Comparison of ENCODE assay signal across 9 mouse cellular contexts in genomic region chr14:25493301-25494241, GRCm38 (mm10). TPM values are rescaled to one million over a fixed set of nuclear protein-coding genes. Genes with fewer than 3 reads are reported as not detected.
DNase-seq lines count a peak whose midpoint lies in the region; ATAC-seq lines count a peak whose summit lies in the region.
"Had no signal": no experiment of that assay in that cellular context is flagged by ENCODE, and none has a peak within 500 bp of the region (broad histone marks: within the 10 kb centered on the region; RNA-seq: fewer than 3 reads in every experiment).

No protein-coding gene starts in this region.

- no peak overlapping the region for H3K4me3 ChIP-seq in embryonic facial prominence, embryonic 10.5 days
- no peak overlapping the region for H3K4me3 ChIP-seq in hindbrain, embryonic 15.5 days

- peak; percentile 67 to 68 for DNase-seq in right cerebral cortex, postnatal 10 days (ENCODE audit: low spot score in 2 of 2)
- no peak for DNase-seq in right cerebral cortex, postnatal 14 days
- no peak for DNase-seq in embryonic facial prominence, embryonic 10.5 days (ENCODE audit: low spot score)
- peak; percentile 46 to 48 for DNase-seq in layer of hippocampus, postnatal 25 days (ENCODE audit: extremely low spot score in 1 of 2, low spot score in 1 of 2)
- DNase-seq in retina, embryonic 14.5 days (ENCODE audit: low spot score): peak; percentile 49
- DNase-seq in yolk sac, embryonic 10.5 days (ENCODE audit: low spot score): no peak
- DNase-seq in lung, postnatal 25 days (ENCODE audit: low spot score): no peak
- DNase-seq: lung, embryonic 14.5 days had no signal

- peak overlapping the region; percentile 42; the same call in 1 of the 2 replicates for H3K27ac ChIP-seq in embryonic facial prominence, embryonic 10.5 days (replicated peaks)
- peak overlapping the region; percentile 68 for H3K27ac ChIP-seq in hindbrain, embryonic 15.5 days (replicated peaks)

- H3K4me2 ChIP-seq in hindbrain, embryonic 15.5 days: peak overlapping the region; percentile 17
- H3K4me2 ChIP-seq: lung, embryonic 14.5 days had no signal

- no peaks in the 10 kb centered on the region for H3K9me3 ChIP-seq in embryonic facial prominence, embryonic 10.5 days
- no peaks in the 10 kb centered on the region for H3K9me3 ChIP-seq in hindbrain, embryonic 15.5 days

- 0 out of 2 replicates have a peak overlapping the region, but pooled peaks have one; percentile 5 for H3K9ac ChIP-seq in hindbrain, embryonic 15.5 days
- H3K9ac ChIP-seq: lung, embryonic 14.5 days had no signal

- no peaks in the 10 kb centered on the region for H3K36me3 ChIP-seq in embryonic facial prominence, embryonic 10.5 days (replicated peaks)
- H3K36me3 ChIP-seq in hindbrain, embryonic 15.5 days: no peaks in the 10 kb centered on the region

- WGBS in embryonic facial prominence, embryonic 10.5 days: 83% methylated on average over 22 of the region's 22 CpGs
- WGBS in hindbrain, embryonic 15.5 days: 24% methylated on average over 22 of the region's 22 CpGs

- peaks cover 93% of the 10 kb centered on the region for H3K4me1 ChIP-seq in embryonic facial prominence, embryonic 10.5 days
- H3K4me1 ChIP-seq in hindbrain, embryonic 15.5 days (replicated peaks): peaks cover 94% of the 10 kb centered on the region

- no peaks in the 10 kb centered on the region for H3K27me3 ChIP-seq in embryonic facial prominence, embryonic 10.5 days (replicated peaks; ENCODE audit: low read depth, poor library complexity, severe bottlenecking)
- no peaks in the 10 kb centered on the region for H3K27me3 ChIP-seq in hindbrain, embryonic 15.5 days

- ATAC-seq in hindbrain, embryonic 15.5 days (ENCODE audit: low FRiP score, low read depth): peak; percentile 47

RNA-seq across cellular contexts. Expression of gene Zmiz1, which starts 34.6 kb away (rescaled TPM):
- polyA plus RNA-seq in embryonic facial prominence, embryonic 10.5 days (2016; fragmentation: Nextera tagmentation; extraction: Ambion mirVana): 42.8 and 45.6 TPM in 2 replicates
- polyA plus RNA-seq in hindbrain, embryonic 15.5 days (2015; fragmentation: Nextera tagmentation; extraction: Ambion mirVana): 70.9 and 72.6 TPM in 2 replicates
- 100 to 1,000 TPM in 1 of 2 experiments, 10 to 100 TPM in 1; 82.5 to 105 TPM for total RNA-seq in layer of hippocampus, postnatal 25 days (2021)

Comparison
In these comparisons a context has a peak if more than half of its experiments do, and no peak if none do; other contexts are left out.
1. DNase-seq: peak in right cerebral cortex, postnatal 10 days (2 of 2), layer of hippocampus, postnatal 25 days (2 of 2) and retina, embryonic 14.5 days (single experiment); none in right cerebral cortex, postnatal 14 days (single experiment), embryonic facial prominence, embryonic 10.5 days (single experiment), yolk sac, embryonic 10.5 days (single experiment) and lung, postnatal 25 days (single experiment).